Mouse (Mus musculus): ENCODE data around the gene Drap1. TPM values are rescaled to one million over a fixed set of nuclear protein-coding genes. Genes with fewer than 3 reads are reported as not detected.

Drap1 gene
- polyA plus RNA-seq, 1 experiment from 2014 or later, result 294 TPM

- no peaks in the 10 kb centered on the region for H3K9me3 ChIP-seq (ENCODE audit: control insufficient read depth, low read length)
- H3K9ac ChIP-seq (replicated peaks; ENCODE audit: low read depth, low read length), result peak overlapping the region; percentile 23; the same call in 1 of the 2 replicates
- H3K27ac ChIP-seq (ENCODE audit: low read length), result no peak overlapping the region
- WGBS, result 66% methylated on average over 8 of the region's 8 CpGs
- peaks cover 2% of the 10 kb centered on the region; the same call in 1 of the 2 replicates for H3K27me3 ChIP-seq (replicated peaks; ENCODE audit: control insufficient read depth, insufficient read depth, low read length)
- peak overlapping the region; percentile 76 for H3K4me2 ChIP-seq (ENCODE audit: low read length)
- peak overlapping the region; percentile 81 for H3K4me3 ChIP-seq (replicated peaks; ENCODE audit: low read length)
- 0 out of 2 replicates have a peak, but pooled peaks cover 2% of the 10 kb centered on the region for H3K36me3 ChIP-seq (ENCODE audit: control insufficient read depth, insufficient read depth)
- ATAC-seq, result no peak
- peaks cover 38% of the 10 kb centered on the region for H3K4me1 ChIP-seq (replicated peaks; ENCODE audit: control insufficient read depth, insufficient read depth, low read length)
These were observed 30.8 kb upstream of the Drap1 start for GRCm38 (mm10) chr19:5455568-5455967.

GRCm38 (mm10) chr19:5455037-5455436 is 30.3 kb upstream of the Drap1 start:
- H3K27me3 ChIP-seq (replicated peaks; ENCODE audit: control insufficient read depth, insufficient read depth, low read length), result peaks cover 5% of the 10 kb centered on the region
- no peak overlapping the region for H3K27ac ChIP-seq (ENCODE audit: low read length)
- no peaks in the 10 kb centered on the region for H3K9me3 ChIP-seq (ENCODE audit: control insufficient read depth, low read length)
- WGBS, result 85% methylated on average over 12 of the region's 12 CpGs
- 0 out of 2 replicates have a peak, but pooled peaks cover 2% of the 10 kb centered on the region for H3K36me3 ChIP-seq (ENCODE audit: control insufficient read depth, insufficient read depth)
- peaks cover 36% of the 10 kb centered on the region for H3K4me1 ChIP-seq (replicated peaks; ENCODE audit: control insufficient read depth, insufficient read depth, low read length)
- no peak overlapping the region for H3K4me3 ChIP-seq (replicated peaks; ENCODE audit: low read length)
- ATAC-seq, result no peak
- peak overlapping the region; percentile 23; the same call in 1 of the 2 replicates for H3K9ac ChIP-seq (replicated peaks; ENCODE audit: low read depth, low read length)
- peak overlapping the region; percentile 76 for H3K4me2 ChIP-seq (ENCODE audit: low read length)

GRCm38 (mm10) chr19:5451766-5452165 is 27.0 kb upstream of the Drap1 start:
- H3K4me3 ChIP-seq (replicated peaks; ENCODE audit: low read length), result no peak overlapping the region
- H3K4me2 ChIP-seq (ENCODE audit: low read length), result no peak overlapping the region
- H3K4me1 ChIP-seq (replicated peaks; ENCODE audit: control insufficient read depth, insufficient read depth, low read length), result peaks cover 37% of the 10 kb centered on the region
- H3K27me3 ChIP-seq (replicated peaks; ENCODE audit: control insufficient read depth, insufficient read depth, low read length), result peaks cover 33% of the 10 kb centered on the region
- H3K27ac ChIP-seq (ENCODE audit: low read length), result no peak overlapping the region
- WGBS, result 83% methylated on average over 6 of the region's 6 CpGs
- H3K9ac ChIP-seq (replicated peaks; ENCODE audit: low read depth, low read length), result no peak overlapping the region
- 0 out of 2 replicates have a peak, but pooled peaks cover 2% of the 10 kb centered on the region for H3K36me3 ChIP-seq (ENCODE audit: control insufficient read depth, insufficient read depth)
- no peak for ATAC-seq
- H3K9me3 ChIP-seq (ENCODE audit: control insufficient read depth, low read length), result no peaks in the 10 kb centered on the region

GRCm38 (mm10) chr19:5449673-5450072 is 24.9 kb upstream of the Drap1 start:
- no peak overlapping the region for H3K4me3 ChIP-seq (replicated peaks; ENCODE audit: low read length)

GRCm38 (mm10) chr19:5448354-5449150 is 23.8 kb upstream of the Drap1 start:
- WGBS, result 8% methylated on average over 36 of the region's 36 CpGs
- ATAC-seq, result no peak
- peaks cover 39% of the 10 kb centered on the region for H3K27me3 ChIP-seq (replicated peaks; ENCODE audit: control insufficient read depth, insufficient read depth, low read length)

More at GRCm38 (mm10) chr19:5449673-5450072, 24.9 kb upstream of the Drap1 start:
- no peaks in the 10 kb centered on the region for H3K9me3 ChIP-seq (ENCODE audit: control insufficient read depth, low read length)
- no peak overlapping the region for H3K4me2 ChIP-seq (ENCODE audit: low read length)
- H3K27ac ChIP-seq (ENCODE audit: low read length), result no peak overlapping the region
- no peak overlapping the region for H3K9ac ChIP-seq (replicated peaks; ENCODE audit: low read depth, low read length)
- WGBS, result 88% methylated on average over 3 of the region's 3 CpGs
- no peak for ATAC-seq
- 0 out of 2 replicates have a peak, but pooled peaks cover 2% of the 10 kb centered on the region for H3K36me3 ChIP-seq (ENCODE audit: control insufficient read depth, insufficient read depth)
- H3K4me1 ChIP-seq (replicated peaks; ENCODE audit: control insufficient read depth, insufficient read depth, low read length), result peaks cover 17% of the 10 kb centered on the region
- H3K27me3 ChIP-seq (replicated peaks; ENCODE audit: control insufficient read depth, insufficient read depth, low read length), result peaks cover 37% of the 10 kb centered on the region

GRCm38 (mm10) chr19:5447515-5448353 is 23.0 kb upstream of the Drap1 start, which contains the start of gene Fosl1:
Gene Fosl1, plus strand, starts transcription at chr19:5447547.
- Histone ChIP-seq H3K27me3 (replicated peaks; ENCODE audit: control insufficient read depth, insufficient read depth, low read length) (peaks cover 39% of the 10 kb centered on the region), H3K9ac (replicated peaks; ENCODE audit: low read depth, low read length) (peak within 1 kb of the TSS; percentile 47), H3K9me3 (ENCODE audit: control insufficient read depth, low read length) (no peaks in the 10 kb centered on the region), H3K27ac (ENCODE audit: low read length) (no peak within 1 kb of the TSS), H3K4me2 (ENCODE audit: low read length) (peak within 1 kb of the TSS; percentile 96), H3K4me3 (replicated peaks; ENCODE audit: low read length) (peak within 1 kb of the TSS; percentile 59), H3K4me1 (replicated peaks; ENCODE audit: control insufficient read depth, insufficient read depth, low read length) (peaks cover 16% of the 10 kb centered on the region), H3K36me3 (ENCODE audit: control insufficient read depth, insufficient read depth) (no peaks in the 10 kb centered on the region)
- WGBS, result under 1% methylated on average over 70 of the region's 70 CpGs
- ATAC-seq, result peak; percentile 77

More at GRCm38 (mm10) chr19:5448354-5449150, 23.8 kb upstream of the Drap1 start:
- no peaks in the 10 kb centered on the region for H3K36me3 ChIP-seq (ENCODE audit: control insufficient read depth, insufficient read depth)
- H3K9ac ChIP-seq (replicated peaks; ENCODE audit: low read depth, low read length), result no peak overlapping the region
- H3K4me1 ChIP-seq (replicated peaks; ENCODE audit: control insufficient read depth, insufficient read depth, low read length), result peaks cover 16% of the 10 kb centered on the region
- peak overlapping the region; percentile 59 for H3K4me3 ChIP-seq (replicated peaks; ENCODE audit: low read length)
- peak overlapping the region; percentile 96 for H3K4me2 ChIP-seq (ENCODE audit: low read length)
- no peak overlapping the region for H3K27ac ChIP-seq (ENCODE audit: low read length)
- no peaks in the 10 kb centered on the region for H3K9me3 ChIP-seq (ENCODE audit: control insufficient read depth, low read length)

- H3K9me3 ChIP-seq (ENCODE audit: control insufficient read depth, low read length), result no peaks in the 10 kb centered on the region
- peaks cover 16% of the 10 kb centered on the region for H3K4me1 ChIP-seq (replicated peaks; ENCODE audit: control insufficient read depth, insufficient read depth, low read length)
- ATAC-seq, result no peak
- no peak overlapping the region for H3K27ac ChIP-seq (ENCODE audit: low read length)
- 87% methylated on average over 5 of the region's 5 CpGs for WGBS
- no peak overlapping the region for H3K9ac ChIP-seq (replicated peaks; ENCODE audit: low read depth, low read length)
- no peak overlapping the region for H3K4me2 ChIP-seq (ENCODE audit: low read length)
- no peak overlapping the region for H3K4me3 ChIP-seq (replicated peaks; ENCODE audit: low read length)
- no peaks in the 10 kb centered on the region for H3K36me3 ChIP-seq (ENCODE audit: control insufficient read depth, insufficient read depth)
- peaks cover 39% of the 10 kb centered on the region for H3K27me3 ChIP-seq (replicated peaks; ENCODE audit: control insufficient read depth, insufficient read depth, low read length)
These were observed 21.0 kb upstream of the Drap1 start for GRCm38 (mm10) chr19:5445747-5446146.

GRCm38 (mm10) chr19:5444954-5445353 is 20.2 kb upstream of the Drap1 start:
- Histone ChIP-seq H3K4me2 (ENCODE audit: low read length) (no peak overlapping the region), H3K9me3 (ENCODE audit: control insufficient read depth, low read length) (peaks cover 3% of the 10 kb centered on the region; the same call in 1 of the 2 replicates), H3K27me3 (replicated peaks; ENCODE audit: control insufficient read depth, insufficient read depth, low read length) (peaks cover 34% of the 10 kb centered on the region), H3K27ac (ENCODE audit: low read length) (no peak overlapping the region), H3K9ac (replicated peaks; ENCODE audit: low read depth, low read length) (no peak overlapping the region), H3K4me3 (replicated peaks; ENCODE audit: low read length) (no peak overlapping the region), H3K36me3 (ENCODE audit: control insufficient read depth, insufficient read depth) (no peaks in the 10 kb centered on the region), H3K4me1 (replicated peaks; ENCODE audit: control insufficient read depth, insufficient read depth, low read length) (peaks cover 16% of the 10 kb centered on the region)
- 46% methylated on average over 7 of the region's 7 CpGs for WGBS
- ATAC-seq, result no peak

All from forebrain, embryonic 16.5 days (tissue).